Mouse (Mus musculus) hindbrain, embryonic 13.5 days (tissue): Measurements from ENCODE around the gene Spata2. TPM values are rescaled to one million over a fixed set of nuclear protein-coding genes. Genes with fewer than 3 reads are reported as not detected.

Experiments
- ATAC-seq: fragments of 200-750 bp; cut with Nextera tagmentation; 2 replicates; pipeline ENCODE4 v1.8.0; 2017; ENCODE audit warnings: moderate TSS enrichment; ENCODE audit not compliant: low FRiP score
- H3K27ac ChIP-seq: fragments of 300-500 bp; sonication (generic); 2 replicates; pipeline ENCODE4 v1.5.1; 2015; ENCODE audit warnings: inconsistent platforms, mild to moderate bottlenecking, moderate library complexity
- H3K27me3 ChIP-seq: fragments of 300-500 bp; sonication (generic); 2 replicates; pipeline ENCODE4 v1.6.1; 2015; ENCODE audit warnings: mild to moderate bottlenecking, inconsistent platforms
- H3K36me3 ChIP-seq: fragments of 300-500 bp; sonication (generic); 2 replicates; pipeline ENCODE4 v1.6.1; 2015; ENCODE audit warnings: mild to moderate bottlenecking, inconsistent platforms
- H3K4me1 ChIP-seq: fragments of 300-500 bp; sonication (generic); replicated peaks from 2 replicates; pipeline ENCODE4 v1.6.1; 2015; ENCODE audit warnings: inconsistent platforms
- H3K4me2 ChIP-seq: fragments of 300-500 bp; sonication (generic); 2 replicates; pipeline ENCODE4 v1.6.1; 2015; ENCODE audit warnings: inconsistent platforms, mild to moderate bottlenecking, moderate library complexity
- H3K4me3 ChIP-seq: fragments of 300-500 bp; sonication (generic); 2 replicates; pipeline ENCODE4 v1.5.1; 2015; ENCODE audit warnings: mild to moderate bottlenecking, inconsistent platforms
- H3K9ac ChIP-seq: fragments of 300-500 bp; sonication (generic); 2 replicates; pipeline ENCODE4 v1.6.1; 2015; ENCODE audit warnings: mild to moderate bottlenecking, inconsistent platforms
- H3K9me3 ChIP-seq: fragments of 300-500 bp; sonication (generic); 2 replicates; pipeline ENCODE4 v1.6.1; 2016; ENCODE audit warnings: inconsistent platforms
- WGBS: fragments of 180-500 bp; shearing (Covaris S2); methylation state at CpG from one replicate; pipeline ENCODE4 v1.1.7; 2015; 5-methylcytosine and 5-hydroxymethylcytosine counted together
- polyA plus RNA-seq: library from polyadenylated mRNA; unstranded; fragments of >200 nt; fragmentation: Nextera tagmentation; extraction: Ambion mirVana; gene quantifications from 2 replicates; pipeline ENCODE4 v1.2.1, GENCODE M21; 2015

Gene Spata2
- polyA plus RNA-seq, 1 experiment from 2014 or later: 24.6 TPM

GRCm38 (mm10) chr2:167506546-167507260 is 14.0 kb upstream of the Spata2 start:
- Histone ChIP-seq H3K27me3 (no peaks in the 10 kb centered on the region), H3K9ac (peak overlapping the region; percentile 26; the same call in 1 of the 2 replicates), H3K4me3 (no peak overlapping the region), H3K4me1 (peaks cover 37% of the 10 kb centered on the region), H3K27ac (no peak overlapping the region), H3K9me3 (no peaks in the 10 kb centered on the region), H3K36me3 (peaks cover 46% of the 10 kb centered on the region), H3K4me2 (peak overlapping the region; percentile 18; the same call in 1 of the 2 replicates)
- WGBS: 94% methylated on average over 10 of the region's 10 CpGs
- no peak for ATAC-seq

GRCm38 (mm10) chr2:167505127-167505526 is 12.4 kb upstream of the Spata2 start:
- Histone ChIP-seq H3K27me3 (no peaks in the 10 kb centered on the region), H3K9me3 (no peaks in the 10 kb centered on the region), H3K36me3 (peaks cover 31% of the 10 kb centered on the region), H3K4me2 (peak overlapping the region; percentile 92), H3K4me3 (peak overlapping the region; percentile 90), H3K9ac (peak overlapping the region; percentile 98), H3K4me1 (peaks cover 37% of the 10 kb centered on the region), H3K27ac (no peak overlapping the region)
- 87% methylated on average over 3 of the region's 3 CpGs for WGBS
- no peak for ATAC-seq

- peak; percentile 11; the same call in 1 of the 2 replicates for ATAC-seq
- peak overlapping the region; percentile 90 for H3K4me3 ChIP-seq
- peaks cover 21% of the 10 kb centered on the region for H3K36me3 ChIP-seq
- no peaks in the 10 kb centered on the region for H3K9me3 ChIP-seq
- H3K4me2 ChIP-seq: peak overlapping the region; percentile 92
- peak overlapping the region; percentile 93 for H3K27ac ChIP-seq
- peaks cover 37% of the 10 kb centered on the region for H3K4me1 ChIP-seq
- WGBS: 2% methylated on average over 32 of the region's 32 CpGs
- no peaks in the 10 kb centered on the region for H3K27me3 ChIP-seq
- H3K9ac ChIP-seq: peak overlapping the region; percentile 98
These were observed 11.2 kb upstream of the Spata2 start for GRCm38 (mm10) chr2:167503896-167504349.

- Histone ChIP-seq H3K27me3 (no peaks in the 10 kb centered on the region), H3K4me2 (peak overlapping the region; percentile 92), H3K4me1 (peaks cover 37% of the 10 kb centered on the region), H3K9me3 (no peaks in the 10 kb centered on the region), H3K4me3 (peak overlapping the region; percentile 90), H3K36me3 (peaks cover 15% of the 10 kb centered on the region), H3K9ac (peak overlapping the region; percentile 98), H3K27ac (peak overlapping the region; percentile 93)
- under 1% methylated on average over 71 of the region's 85 CpGs for WGBS
- peak; percentile 83 for ATAC-seq
These were observed 10.7 kb upstream of the Spata2 start for GRCm38 (mm10) chr2:167503253-167503895.

- peak; percentile 40; the same call in 1 of the 2 replicates for ATAC-seq
- Histone ChIP-seq H3K27ac (peak overlapping the region; percentile 93), H3K36me3 (peaks cover 9% of the 10 kb centered on the region), H3K4me1 (peaks cover 37% of the 10 kb centered on the region), H3K27me3 (no peaks in the 10 kb centered on the region), H3K4me3 (peak overlapping the region; percentile 90), H3K9ac (peak overlapping the region; percentile 98; the same call in 1 of the 2 replicates), H3K9me3 (no peaks in the 10 kb centered on the region), H3K4me2 (peak overlapping the region; percentile 92)
- WGBS: 56% methylated on average over 13 of the region's 13 CpGs
These were observed 10.0 kb upstream of the Spata2 start for GRCm38 (mm10) chr2:167502554-167503252.

- Histone ChIP-seq H3K36me3 (peaks cover 7% of the 10 kb centered on the region), H3K9ac (no peak overlapping the region), H3K27me3 (no peaks in the 10 kb centered on the region), H3K9me3 (no peaks in the 10 kb centered on the region), H3K4me3 (no peak overlapping the region), H3K4me2 (no peak overlapping the region), H3K4me1 (peaks cover 7% of the 10 kb centered on the region), H3K27ac (no peak overlapping the region)
- no peak for ATAC-seq
- WGBS: 78% methylated on average over 5 of the region's 5 CpGs
These were observed 4.6 kb upstream of the Spata2 start for GRCm38 (mm10) chr2:167497272-167497671.

GRCm38 (mm10) chr2:167496437-167496836 is 3.8 kb upstream of the Spata2 start:
- ATAC-seq: no peak
- Histone ChIP-seq H3K36me3 (peaks cover 7% of the 10 kb centered on the region), H3K4me1 (peaks cover 14% of the 10 kb centered on the region), H3K9ac (no peak overlapping the region), H3K4me2 (no peak overlapping the region), H3K4me3 (no peak overlapping the region), H3K9me3 (no peaks in the 10 kb centered on the region), H3K27me3 (no peaks in the 10 kb centered on the region), H3K27ac (no peak overlapping the region)
- WGBS: 85% methylated on average over 7 of the region's 7 CpGs

GRCm38 (mm10) chr2:167491757-167492708 is 654 bp downstream of the Spata2 start, which contains the start of gene Rnf114:
Gene Rnf114 (plus strand): TSS chr2:167492645.
- 4% methylated on average over 48 of the region's 52 CpGs for WGBS
- no peaks in the 10 kb centered on the region for H3K27me3 ChIP-seq
- peak within 1 kb of the TSS; percentile 98 for H3K4me2 ChIP-seq
- H3K9me3 ChIP-seq: no peaks in the 10 kb centered on the region
- H3K27ac ChIP-seq: peak within 1 kb of the TSS; percentile 99
- peaks cover 41% of the 10 kb centered on the region for H3K4me1 ChIP-seq
- peak within 1 kb of the TSS; percentile 100 for H3K4me3 ChIP-seq
- peaks cover 14% of the 10 kb centered on the region for H3K36me3 ChIP-seq
- peak; percentile 49 for ATAC-seq
- H3K9ac ChIP-seq: peak within 1 kb of the TSS; percentile 99

GRCm38 (mm10) chr2:167490813-167491525 is 1.7 kb downstream of the Spata2 start:
- WGBS: 76% methylated on average over 4 of the region's 4 CpGs
- H3K4me1 ChIP-seq: peaks cover 52% of the 10 kb centered on the region
- no peaks in the 10 kb centered on the region for H3K9me3 ChIP-seq
- H3K27me3 ChIP-seq: no peaks in the 10 kb centered on the region
- H3K36me3 ChIP-seq: peaks cover 17% of the 10 kb centered on the region
- H3K27ac ChIP-seq: peak overlapping the region; percentile 73
- peak overlapping the region; percentile 100 for H3K4me3 ChIP-seq
- H3K9ac ChIP-seq: peak overlapping the region; percentile 99
- peak overlapping the region; percentile 98 for H3K4me2 ChIP-seq
- ATAC-seq: no peak

GRCm38 (mm10) chr2:167487994-167488393 is 4.7 kb downstream of the Spata2 start:
- WGBS: 88% methylated on average over 6 of the region's 6 CpGs
- Histone ChIP-seq H3K4me2 (no peak overlapping the region), H3K4me3 (no peak overlapping the region), H3K36me3 (peaks cover 35% of the 10 kb centered on the region), H3K27ac (no peak overlapping the region), H3K27me3 (no peaks in the 10 kb centered on the region), H3K4me1 (peaks cover 56% of the 10 kb centered on the region), H3K9ac (no peak overlapping the region; the same call in 1 of the 2 replicates), H3K9me3 (no peaks in the 10 kb centered on the region)
- no peak for ATAC-seq

- no peaks in the 10 kb centered on the region for H3K27me3 ChIP-seq
- no peak for ATAC-seq
- no peak overlapping the region for H3K27ac ChIP-seq
- no peaks in the 10 kb centered on the region for H3K9me3 ChIP-seq
- 89% methylated on average over 6 of the region's 6 CpGs for WGBS
- peaks cover 39% of the 10 kb centered on the region for H3K36me3 ChIP-seq
- H3K9ac ChIP-seq: no peak overlapping the region
- peaks cover 56% of the 10 kb centered on the region for H3K4me1 ChIP-seq
- no peak overlapping the region for H3K4me2 ChIP-seq
- no peak overlapping the region for H3K4me3 ChIP-seq
These were observed 5.1 kb downstream of the Spata2 start for GRCm38 (mm10) chr2:167487551-167487950.
